Mouse (Mus musculus) right cerebral cortex, adult 2 months (tissue): ENCODE results near the gene Ppp1r3f.

Experiments
- DNase-seq, 2 experiments: peaks; one replicate each; pipeline ENCODE4 v3.0.0; 2021 to 2022; ENCODE audit warnings: low spot score in 2 of 2

Ppp1r3f gene

DNA sequence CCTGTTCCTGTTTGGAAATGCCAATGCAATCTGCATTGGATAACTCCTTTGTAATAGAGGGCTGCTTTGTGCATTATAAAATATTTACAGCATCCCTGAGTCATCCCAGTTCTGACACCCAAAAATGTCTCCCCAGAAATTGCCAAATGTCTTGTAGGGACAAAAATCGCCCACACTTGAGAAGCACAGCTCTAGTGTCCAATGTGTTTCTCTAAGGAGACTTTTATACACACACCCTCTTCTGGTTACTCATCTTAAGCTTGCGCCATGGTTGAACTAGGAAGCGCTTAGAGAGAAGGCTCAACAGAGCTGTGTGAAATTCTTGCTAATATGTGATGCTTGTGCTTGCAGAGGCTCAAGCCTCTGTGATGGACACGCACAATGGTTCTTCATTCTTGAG is 20.6 kb downstream of the Ppp1r3f start:
- peak in 1 of 2 experiments; percentile 7 for DNase-seq

DNA sequence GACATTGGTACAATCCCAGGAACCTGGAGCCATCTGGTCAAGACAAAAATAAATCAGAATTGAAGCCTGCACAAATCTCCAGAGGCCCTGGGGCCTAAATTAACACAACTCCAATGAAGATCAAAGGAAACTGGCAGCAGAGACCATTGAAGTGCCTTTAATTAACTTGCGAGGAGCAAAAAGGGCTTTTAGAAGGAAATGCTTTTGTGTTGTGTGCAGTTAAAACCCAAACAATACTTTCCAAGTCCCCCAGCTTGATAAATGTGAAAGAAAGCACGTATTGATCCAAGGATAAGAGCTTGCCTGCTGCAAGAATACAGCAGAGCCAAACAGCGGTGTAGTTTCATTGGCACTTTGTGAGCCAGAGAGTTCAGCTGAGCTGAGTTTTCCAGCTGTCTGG is 49.1 kb downstream of the Ppp1r3f start:
- no peak for DNase-seq
